Mouse (Mus musculus) midbrain, embryonic 12.5 days (tissue): ENCODE data around the gene Cox8a. TPM values are rescaled to one million over a fixed set of nuclear protein-coding genes. Genes with fewer than 3 reads are reported as not detected.

Source experiments
- ATAC-seq: fragments of 200-750 bp; cut with Nextera tagmentation; 2 replicates; pipeline ENCODE4 v1.8.0; 2017; ENCODE audit warnings: low read depth, moderate TSS enrichment, moderate library complexity; ENCODE audit not compliant: low FRiP score
- H3K27ac ChIP-seq: fragments of 300-500 bp; sonication (generic); replicated peaks from 2 replicates; pipeline ENCODE4 v1.5.1; 2016; ENCODE audit warnings: mild to moderate bottlenecking
- H3K27me3 ChIP-seq: fragments of 300-500 bp; sonication (generic); 2 replicates; pipeline ENCODE4 v1.6.1; 2016; ENCODE audit warnings: mild to moderate bottlenecking
- H3K36me3 ChIP-seq: fragments of 300-500 bp; sonication (generic); 2 replicates; pipeline ENCODE4 v1.6.1; 2016
- H3K4me1 ChIP-seq: fragments of 300-500 bp; sonication (generic); 2 replicates; pipeline ENCODE4 v1.6.1; 2016
- H3K4me2 ChIP-seq: fragments of 300-500 bp; sonication (generic); replicated peaks from 2 replicates; pipeline ENCODE4 v1.6.1; 2016; ENCODE audit warnings: mild to moderate bottlenecking, moderate library complexity
- H3K4me3 ChIP-seq: fragments of 300-500 bp; sonication (generic); 2 replicates; pipeline ENCODE4 v1.5.1; 2016; ENCODE audit warnings: mild to moderate bottlenecking
- H3K9ac ChIP-seq: fragments of 300-500 bp; sonication (generic); replicated peaks from 2 replicates; pipeline ENCODE4 v1.6.1; 2016; ENCODE audit warnings: mild to moderate bottlenecking, moderate library complexity
- H3K9me3 ChIP-seq: fragments of 300-500 bp; sonication (generic); 2 replicates; pipeline ENCODE4 v1.6.1; 2016; ENCODE audit warnings: mild to moderate bottlenecking
- WGBS: fragments of 180-500 bp; shearing (Covaris S2); methylation state at CpG from one replicate; pipeline ENCODE4 v1.1.7; 2016; 5-methylcytosine and 5-hydroxymethylcytosine counted together
- polyA plus RNA-seq: library from polyadenylated mRNA; unstranded; fragments of >200 nt; fragmentation: Nextera tagmentation; extraction: Ambion mirVana; gene quantifications from 2 replicates; pipeline ENCODE4 v1.2.1, GENCODE M21; 2016

Cox8a gene
- polyA plus RNA-seq, 1 experiment from 2014 or later = 763 TPM

GRCm38 (mm10) chr19:7240291-7240690 is 22.9 kb upstream of the Cox8a start:
- Histone ChIP-seq H3K36me3 (no peaks in the 10 kb centered on the region), H3K27ac (peak overlapping the region; percentile 83; the same call in 1 of the 2 replicates), H3K4me1 (peaks cover 29% of the 10 kb centered on the region), H3K4me2 (peak overlapping the region; percentile 87), H3K27me3 (peaks cover 21% of the 10 kb centered on the region), H3K9me3 (no peaks in the 10 kb centered on the region), H3K4me3 (peak overlapping the region; percentile 60), H3K9ac (peak overlapping the region; percentile 88)
- WGBS = 4% methylated on average over 13 of the region's 13 CpGs
- ATAC-seq = no peak

- H3K27ac ChIP-seq = no peak overlapping the region
- H3K36me3 ChIP-seq = 0 out of 2 replicates have a peak, but pooled peaks cover under 1% of the 10 kb centered on the region
- no peaks in the 10 kb centered on the region for H3K9me3 ChIP-seq
- peak overlapping the region; percentile 87 for H3K4me2 ChIP-seq
- no peak for ATAC-seq
- WGBS = 94% methylated on average over 3 of the region's 3 CpGs
- H3K4me3 ChIP-seq = peak overlapping the region; percentile 60
- peak overlapping the region; percentile 88; the same call in 1 of the 2 replicates for H3K9ac ChIP-seq
- H3K27me3 ChIP-seq = peaks cover 21% of the 10 kb centered on the region
- H3K4me1 ChIP-seq = peaks cover 29% of the 10 kb centered on the region
Observed at GRCm38 (mm10) chr19:7239574-7239973, 22.2 kb upstream of the Cox8a start.

GRCm38 (mm10) chr19:7236742-7237141 is 19.3 kb upstream of the Cox8a start:
- Histone ChIP-seq H3K27ac (no peak overlapping the region), H3K27me3 (peaks cover under 1% of the 10 kb centered on the region; the same call in 1 of the 2 replicates), H3K4me2 (no peak overlapping the region), H3K9me3 (no peaks in the 10 kb centered on the region), H3K9ac (no peak overlapping the region), H3K4me3 (no peak overlapping the region), H3K36me3 (peaks cover 23% of the 10 kb centered on the region), H3K4me1 (peaks cover 29% of the 10 kb centered on the region)
- 80% methylated on average over 4 of the region's 4 CpGs for WGBS
- no peak for ATAC-seq

- no peak overlapping the region for H3K4me3 ChIP-seq
- peaks cover 24% of the 10 kb centered on the region for H3K4me1 ChIP-seq
- no peak overlapping the region for H3K4me2 ChIP-seq
- ATAC-seq = no peak
- 96% methylated on average over 2 of the region's 2 CpGs for WGBS
- H3K27ac ChIP-seq = no peak overlapping the region
- H3K27me3 ChIP-seq = no peaks in the 10 kb centered on the region
- H3K36me3 ChIP-seq = peaks cover 31% of the 10 kb centered on the region
- H3K9ac ChIP-seq = no peak overlapping the region
- H3K9me3 ChIP-seq = no peaks in the 10 kb centered on the region
Observed at GRCm38 (mm10) chr19:7236011-7236410, 18.6 kb upstream of the Cox8a start.

GRCm38 (mm10) chr19:7235461-7235860 is 18.0 kb upstream of the Cox8a start:
- Histone ChIP-seq H3K4me3 (no peak overlapping the region), H3K9ac (no peak overlapping the region), H3K4me2 (no peak overlapping the region), H3K9me3 (no peaks in the 10 kb centered on the region), H3K36me3 (peaks cover 36% of the 10 kb centered on the region), H3K27ac (no peak overlapping the region), H3K27me3 (no peaks in the 10 kb centered on the region), H3K4me1 (peaks cover 23% of the 10 kb centered on the region)
- ATAC-seq = no peak
- WGBS = 91% methylated on average over 9 of the region's 9 CpGs

- no peaks in the 10 kb centered on the region for H3K9me3 ChIP-seq
- no peak overlapping the region for H3K4me2 ChIP-seq
- 55% methylated on average over 8 of the region's 8 CpGs for WGBS
- no peak overlapping the region for H3K9ac ChIP-seq
- peaks cover 16% of the 10 kb centered on the region for H3K4me1 ChIP-seq
- peaks cover 43% of the 10 kb centered on the region for H3K36me3 ChIP-seq
- ATAC-seq = peak; percentile 78
- H3K27me3 ChIP-seq = no peaks in the 10 kb centered on the region
- H3K27ac ChIP-seq = no peak overlapping the region
- no peak overlapping the region for H3K4me3 ChIP-seq
Observed at GRCm38 (mm10) chr19:7234537-7235221, 17.3 kb upstream of the Cox8a start.

GRCm38 (mm10) chr19:7226511-7226914 is 9.1 kb upstream of the Cox8a start:
- peaks cover 62% of the 10 kb centered on the region for H3K36me3 ChIP-seq
- 86% methylated on average over 6 of the region's 6 CpGs for WGBS
- no peaks in the 10 kb centered on the region for H3K27me3 ChIP-seq

GRCm38 (mm10) chr19:7225096-7225690 is 7.8 kb upstream of the Cox8a start:
- no peak overlapping the region for H3K9ac ChIP-seq
- H3K4me1 ChIP-seq = no peaks in the 10 kb centered on the region
- H3K9me3 ChIP-seq = no peaks in the 10 kb centered on the region
- H3K27me3 ChIP-seq = no peaks in the 10 kb centered on the region
- H3K36me3 ChIP-seq = peaks cover 49% of the 10 kb centered on the region
- ATAC-seq = no peak
- WGBS = 87% methylated on average over 9 of the region's 9 CpGs
- no peak overlapping the region for H3K4me2 ChIP-seq
- H3K4me3 ChIP-seq = no peak overlapping the region
- no peak overlapping the region for H3K27ac ChIP-seq

More at GRCm38 (mm10) chr19:7226511-7226914, 9.1 kb upstream of the Cox8a start:
- Histone ChIP-seq H3K9ac (no peak overlapping the region), H3K4me1 (no peaks in the 10 kb centered on the region), H3K9me3 (no peaks in the 10 kb centered on the region), H3K4me3 (no peak overlapping the region), H3K27ac (no peak overlapping the region), H3K4me2 (no peak overlapping the region)
- ATAC-seq = no peak

GRCm38 (mm10) chr19:7224253-7224652 is 6.8 kb upstream of the Cox8a start:
- Histone ChIP-seq H3K36me3 (peaks cover 40% of the 10 kb centered on the region), H3K4me3 (no peak overlapping the region), H3K9ac (no peak overlapping the region), H3K9me3 (no peaks in the 10 kb centered on the region), H3K4me2 (no peak overlapping the region), H3K4me1 (no peaks in the 10 kb centered on the region), H3K27ac (no peak overlapping the region), H3K27me3 (no peaks in the 10 kb centered on the region)
- WGBS = 95% methylated on average over 3 of the region's 3 CpGs
- ATAC-seq = no peak

- ATAC-seq = no peak
- H3K36me3 ChIP-seq = peaks cover 32% of the 10 kb centered on the region
- no peaks in the 10 kb centered on the region for H3K4me1 ChIP-seq
- H3K27me3 ChIP-seq = no peaks in the 10 kb centered on the region
- H3K9me3 ChIP-seq = no peaks in the 10 kb centered on the region
- H3K27ac ChIP-seq = no peak overlapping the region
- H3K9ac ChIP-seq = no peak overlapping the region
- H3K4me2 ChIP-seq = no peak overlapping the region
- no peak overlapping the region for H3K4me3 ChIP-seq
Observed at GRCm38 (mm10) chr19:7223488-7223887, 6.1 kb upstream of the Cox8a start.

GRCm38 (mm10) chr19:7222196-7222595 is 4.8 kb upstream of the Cox8a start:
- 86% methylated on average over 6 of the region's 6 CpGs for WGBS
- no peak overlapping the region for H3K4me3 ChIP-seq
- H3K9ac ChIP-seq = no peak overlapping the region
- H3K4me2 ChIP-seq = no peak overlapping the region
- peaks cover 19% of the 10 kb centered on the region for H3K36me3 ChIP-seq
- no peak for ATAC-seq
- H3K27me3 ChIP-seq = no peaks in the 10 kb centered on the region
- H3K4me1 ChIP-seq = peaks cover 3% of the 10 kb centered on the region; the same call in 1 of the 2 replicates
- H3K9me3 ChIP-seq = no peaks in the 10 kb centered on the region
- H3K27ac ChIP-seq = no peak overlapping the region

GRCm38 (mm10) chr19:7218753-7219152 is 1.3 kb upstream of the Cox8a start:
- no peak overlapping the region for H3K9ac ChIP-seq
- no peak for ATAC-seq
- no peaks in the 10 kb centered on the region for H3K27me3 ChIP-seq
- peaks cover 20% of the 10 kb centered on the region for H3K36me3 ChIP-seq
- no peak overlapping the region for H3K4me2 ChIP-seq
- H3K27ac ChIP-seq = no peak overlapping the region
- H3K4me1 ChIP-seq = peaks cover 20% of the 10 kb centered on the region
- no peak overlapping the region for H3K4me3 ChIP-seq
- 95% methylated on average over 5 of the region's 5 CpGs for WGBS
- H3K9me3 ChIP-seq = no peaks in the 10 kb centered on the region
